Mouse (Mus musculus) adrenal gland (tissue): ENCODE data around the gene Ccdc8.

Experiments
- intact Hi-C: fragments of 180-260 bp; cut with DNase I; formaldehyde crosslinking; loops from one replicate; pipeline ENCODE4 v1.15.1; 2025

Ccdc8 gene

DNA sequence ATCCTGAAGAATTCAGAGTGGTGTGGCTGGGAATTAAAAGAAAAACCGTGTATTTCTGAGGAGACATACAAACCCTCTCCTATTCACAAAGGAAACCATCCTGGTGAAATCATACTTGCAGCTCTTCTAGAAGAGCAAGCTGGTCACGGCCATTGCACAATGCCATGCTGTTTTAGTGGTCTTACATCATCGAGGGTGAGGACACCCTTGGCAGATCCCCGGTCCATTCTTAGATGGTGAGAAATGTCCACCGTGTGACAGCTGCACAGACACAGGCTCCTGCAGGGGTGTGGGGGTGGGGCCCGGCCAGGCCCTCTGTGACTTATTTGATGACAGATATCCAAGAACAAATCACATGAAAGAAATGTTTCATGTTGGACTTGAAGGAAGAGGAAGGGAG, 18.5 kb upstream of the Ccdc8 start:
- intact Hi-C loops = no loop called here

DNA sequence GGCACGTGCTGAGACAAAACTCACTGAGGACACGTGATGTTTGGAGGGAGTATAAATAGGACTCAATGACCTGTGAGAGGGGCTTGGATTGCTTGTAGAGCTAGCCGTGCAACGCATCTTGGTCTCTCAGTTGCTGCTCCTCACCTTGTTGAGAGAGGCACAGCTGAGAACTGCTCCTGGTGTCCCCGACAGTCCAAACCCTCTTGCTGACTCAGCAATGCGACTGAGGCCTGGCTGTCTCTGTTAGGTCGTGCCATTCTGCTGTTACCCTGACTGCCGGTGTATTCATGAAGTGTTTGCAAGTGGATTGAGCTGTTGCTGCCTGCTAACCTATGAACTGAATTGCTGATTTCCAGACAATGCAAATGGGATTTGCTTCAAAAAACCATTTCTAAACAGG, 16.2 kb upstream of the Ccdc8 start:
- intact Hi-C loops = no loop called here

DNA sequence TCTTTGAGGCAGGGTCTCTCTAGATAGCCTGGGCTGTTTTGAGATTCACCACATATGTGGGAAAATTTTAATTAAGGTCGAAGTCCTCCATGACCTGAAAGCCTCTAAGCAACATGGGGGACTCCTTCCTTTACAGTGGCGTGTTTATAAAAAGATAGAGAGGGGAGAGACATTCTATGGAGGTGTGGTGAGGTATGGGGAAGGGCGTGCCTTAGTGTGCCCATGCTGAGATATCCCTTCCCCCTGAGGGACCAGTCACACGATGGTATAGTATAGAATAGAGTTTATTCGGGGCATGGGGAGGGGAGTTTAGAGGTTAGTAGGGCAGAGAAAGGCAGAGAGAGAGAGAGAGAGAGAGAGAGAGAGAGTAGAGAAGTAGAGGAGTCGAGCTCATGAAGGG, 14.3 kb upstream of the Ccdc8 start:
- intact Hi-C loops = no loop called here

DNA sequence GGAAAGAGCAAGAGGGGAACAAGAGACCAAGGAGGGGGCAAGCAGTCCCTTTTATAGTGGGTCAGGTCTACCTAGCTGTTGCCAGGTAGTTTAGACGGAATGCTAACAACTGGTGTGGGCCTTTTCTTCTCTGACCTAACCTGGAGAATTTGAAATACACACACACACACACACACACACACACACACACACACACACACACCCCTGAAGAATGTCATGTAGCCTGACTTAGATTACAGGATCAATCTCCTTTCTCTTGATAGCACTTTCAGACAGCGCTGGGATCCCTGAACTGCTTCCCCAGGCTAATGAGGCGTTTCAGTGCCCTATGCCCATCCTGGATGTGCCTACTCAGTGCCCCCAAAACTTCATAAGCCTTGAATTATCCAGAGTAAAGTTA, 13.9 kb upstream of the Ccdc8 start:
- intact Hi-C loops = no loop called here

DNA sequence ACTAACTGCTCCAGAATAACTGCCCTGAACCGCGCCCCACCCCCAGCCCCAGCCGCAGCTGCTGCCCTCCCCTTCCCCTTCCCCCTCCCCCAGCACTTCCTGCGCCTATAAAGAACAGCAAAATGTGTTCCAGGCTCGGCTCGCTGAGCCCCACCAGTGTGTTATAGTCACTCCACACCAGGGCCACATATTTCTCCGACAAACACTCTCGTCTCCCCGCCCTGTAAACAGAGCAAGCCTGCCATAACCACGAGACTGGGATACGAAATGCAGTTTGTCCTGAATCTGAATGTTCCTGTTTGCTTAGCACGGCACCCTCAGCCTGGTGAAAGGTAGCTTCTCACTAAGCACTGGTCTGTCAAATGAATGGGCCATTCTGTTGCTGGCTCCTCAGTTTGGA, 12.2 kb upstream of the Ccdc8 start:
- intact Hi-C loops = no loop called here

DNA sequence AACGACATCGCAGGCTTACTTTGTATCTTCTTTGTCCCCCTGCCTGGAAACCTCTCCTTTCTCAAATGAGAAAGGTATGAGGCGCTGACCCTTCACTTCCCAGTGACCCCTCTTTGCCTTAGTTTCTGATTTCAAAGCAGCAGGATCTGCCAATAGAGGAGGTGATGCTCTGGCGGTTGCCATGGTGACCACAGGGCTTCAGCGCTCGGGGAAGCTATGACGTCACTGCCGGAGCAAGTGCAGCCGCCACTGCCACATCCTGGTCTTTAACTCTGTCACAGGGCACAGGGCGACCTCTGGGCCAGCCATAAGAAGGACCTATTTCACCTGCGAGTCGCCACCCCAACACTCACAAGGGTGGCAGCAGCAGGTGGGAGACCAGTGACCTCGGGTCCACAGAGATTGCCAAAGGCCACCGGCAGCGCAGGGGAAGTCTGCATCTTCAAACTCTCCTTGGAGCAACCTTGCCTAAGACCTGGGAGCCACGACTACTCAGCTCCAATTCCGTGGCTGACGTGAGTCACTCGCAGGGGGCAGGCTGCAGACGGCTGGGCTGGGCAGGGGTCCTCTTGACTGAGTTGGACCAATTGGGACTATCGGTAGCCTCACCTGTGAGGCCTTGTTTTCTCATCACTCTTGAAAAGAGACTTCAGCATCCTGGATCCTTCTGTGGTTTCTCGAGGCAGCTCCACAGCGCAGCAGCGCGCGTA, 9.5 kb upstream of the Ccdc8 start, which contains the start of gene Gm42372:
Gm42372 (plus strand) TSS at position 228 of the 710 bp plus-strand sequence.
- intact Hi-C loops = no loop called here

DNA sequence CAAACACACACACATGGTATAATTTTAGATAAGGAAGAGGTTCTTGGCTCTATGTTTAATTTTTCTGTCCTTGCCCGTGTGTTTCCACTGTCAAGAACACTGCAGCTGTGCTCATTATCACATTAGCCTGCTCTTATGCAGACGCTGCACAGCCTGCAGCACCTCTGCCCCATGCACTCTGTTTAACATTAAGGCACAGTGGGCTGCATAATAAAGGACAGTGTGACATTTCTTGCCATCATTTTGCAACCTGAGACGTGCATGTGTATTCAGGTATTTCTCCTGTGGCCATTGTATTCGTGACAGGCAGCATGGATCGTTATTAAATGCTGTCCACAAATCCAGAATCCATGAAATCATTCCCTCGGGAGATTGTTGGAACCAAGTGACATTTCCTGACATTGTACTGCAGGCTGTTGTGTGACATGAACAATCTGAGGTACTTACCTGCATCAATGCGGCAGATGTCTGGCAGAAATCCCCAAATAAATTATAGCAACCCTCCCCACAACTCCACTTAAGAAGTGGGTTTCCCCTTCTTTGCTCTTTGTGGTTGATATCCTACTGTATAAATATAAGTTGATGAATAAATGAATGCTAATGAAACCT, 4.9 kb upstream of the Ccdc8 start:
- intact Hi-C loops = no loop called here

DNA sequence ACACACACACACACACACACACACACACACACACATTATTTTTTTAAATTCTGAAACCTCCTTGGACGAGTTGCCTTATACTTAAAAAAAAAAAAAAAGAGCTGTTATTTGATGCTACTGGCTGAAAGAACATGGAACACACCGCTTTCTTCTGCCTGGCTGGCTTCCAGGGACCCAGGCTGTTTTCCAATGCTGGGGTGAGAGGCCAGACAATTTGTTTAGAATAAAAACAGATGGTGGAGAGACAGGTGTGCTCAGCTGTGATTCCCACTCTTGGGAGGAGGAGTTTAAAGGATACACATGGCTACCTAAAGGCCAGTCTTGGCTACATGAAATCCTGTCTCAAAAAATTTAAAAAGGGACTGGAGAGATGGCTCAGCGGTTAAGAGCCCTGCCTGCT, 4.1 kb upstream of the Ccdc8 start:
- intact Hi-C loops = no loop called here

DNA sequence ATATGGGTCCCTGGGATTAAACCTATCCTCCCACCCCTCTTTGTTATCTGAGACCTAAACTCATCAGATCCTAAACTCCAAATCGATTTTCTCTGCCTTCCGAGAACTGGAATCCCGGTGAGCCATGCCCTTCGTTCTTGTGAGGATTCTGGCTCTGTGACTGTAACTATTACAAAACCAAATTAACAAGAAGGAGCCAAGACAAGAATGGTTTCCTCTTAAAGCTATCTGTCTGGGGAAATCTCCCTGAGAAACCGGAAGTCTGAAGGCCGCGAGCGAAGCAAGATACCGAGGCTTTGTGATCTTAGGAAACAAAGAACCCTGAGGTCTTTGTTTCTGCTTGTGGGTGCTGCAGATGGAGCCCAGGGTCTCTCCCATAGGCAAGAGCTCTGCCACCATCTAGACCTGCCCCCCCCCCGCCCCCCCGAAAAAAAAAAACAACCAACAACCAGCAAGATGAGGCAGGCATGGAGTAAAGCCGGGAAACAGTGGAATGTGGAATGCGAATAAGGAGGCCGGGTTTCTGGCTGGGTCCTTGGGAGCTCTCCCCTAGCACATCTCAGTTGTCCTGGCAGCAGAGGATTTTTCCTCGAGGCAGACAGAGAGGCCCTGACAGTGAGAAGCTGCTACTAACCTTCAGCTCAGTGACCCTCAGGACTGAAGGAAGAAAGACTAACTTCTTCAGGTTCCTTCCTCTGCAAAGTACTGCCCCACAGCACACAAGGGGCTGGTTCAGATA, 2.3 kb upstream of the Ccdc8 start:
- intact Hi-C loops = no loop called here

DNA sequence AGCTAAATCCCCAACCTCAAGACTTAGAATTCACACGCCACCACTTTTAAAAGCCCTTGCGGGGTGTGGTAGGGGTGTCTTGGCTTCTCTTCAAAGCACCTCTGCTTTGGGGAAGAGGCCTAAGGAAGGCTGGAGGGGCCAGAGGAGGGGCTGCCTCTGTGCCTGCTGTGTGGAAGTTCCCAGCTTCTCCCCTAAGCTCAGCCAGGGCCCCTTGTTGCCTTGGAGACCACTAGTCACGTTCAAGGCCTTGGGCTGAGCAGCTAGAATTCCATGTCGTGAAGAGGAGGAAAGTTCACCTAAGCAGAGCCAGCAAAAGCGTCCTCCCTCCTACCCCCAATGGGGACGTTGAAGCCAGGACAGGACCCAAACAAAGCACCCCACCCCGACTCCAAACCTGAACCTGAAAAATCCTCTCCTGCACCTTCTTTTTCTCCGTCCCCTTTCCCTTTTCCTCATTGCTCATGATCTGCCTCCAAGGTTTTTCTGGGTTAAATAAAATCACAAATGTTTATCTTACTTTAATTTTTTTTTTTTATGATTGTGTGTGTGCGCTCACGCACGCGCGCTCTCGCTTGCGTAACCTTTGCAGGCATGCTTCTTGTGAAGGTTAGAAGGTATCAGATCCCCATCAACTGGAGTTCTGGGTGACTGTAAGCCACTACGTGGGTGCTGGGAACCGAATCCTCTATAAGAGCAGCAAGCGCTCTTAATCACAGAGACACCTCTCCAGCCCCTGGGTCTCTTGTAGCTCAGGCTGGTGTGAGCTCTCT, 642 bp upstream of the Ccdc8 start:
- intact Hi-C loops = no loop called here

DNA sequence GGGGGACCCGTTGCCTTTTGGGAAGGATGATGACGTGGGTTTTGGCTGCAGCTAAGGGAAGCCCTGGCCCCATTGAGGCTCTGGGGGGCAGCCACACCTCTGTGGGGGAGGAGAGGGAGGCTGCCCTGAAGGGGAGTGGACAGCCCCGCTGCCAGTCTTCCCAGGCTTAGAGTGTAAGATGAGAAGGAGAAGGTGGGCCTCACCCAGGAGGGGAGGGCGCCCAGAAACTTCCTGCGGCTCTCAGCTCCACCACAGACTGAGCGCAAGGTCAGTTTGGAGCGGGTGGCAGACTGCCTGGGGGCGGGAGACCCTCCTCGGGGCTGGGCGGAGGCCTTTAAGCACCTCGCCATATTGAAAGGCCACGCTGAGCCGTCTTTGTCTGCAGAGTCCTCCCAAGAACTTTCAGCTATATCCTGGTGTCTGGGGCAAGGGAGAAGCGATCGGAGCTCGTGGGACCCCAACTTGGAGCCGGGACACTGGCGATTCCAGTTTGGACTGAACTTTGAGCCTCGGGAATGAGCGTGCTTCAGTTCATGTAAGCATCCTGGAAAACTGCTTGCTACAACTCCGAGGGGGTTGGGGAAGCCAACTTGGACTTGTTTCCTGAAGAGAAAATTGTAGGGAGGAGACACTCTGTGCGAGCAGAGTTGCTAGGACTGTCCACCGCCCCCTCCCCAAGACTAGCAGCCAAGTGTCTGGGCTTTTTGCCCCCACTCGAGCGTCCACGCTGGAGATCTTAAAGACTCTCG, 1.3 kb downstream of the Ccdc8 start:
- intact Hi-C loops = no loop called here

DNA sequence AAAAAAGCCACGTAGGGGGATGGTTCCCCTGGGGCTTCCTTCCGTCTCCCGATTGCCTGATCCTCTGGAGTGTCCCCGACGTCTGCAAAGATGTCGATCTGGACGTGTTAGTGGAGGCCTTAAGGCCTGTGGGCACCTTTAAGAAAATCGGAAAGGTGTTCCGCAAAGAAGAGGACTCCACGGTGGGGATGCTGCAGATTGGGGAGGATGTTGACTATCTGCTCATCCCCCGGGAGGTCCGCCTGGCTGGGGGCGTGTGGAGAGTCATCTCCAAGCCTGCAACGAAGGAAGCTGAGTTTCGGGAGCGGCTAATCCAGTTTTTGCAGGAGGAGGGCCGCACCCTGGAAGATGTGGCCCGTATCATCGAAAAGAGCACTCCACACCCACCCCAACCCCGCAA, 1.9 kb downstream of the Ccdc8 start:
- intact Hi-C loops = no loop called here

DNA sequence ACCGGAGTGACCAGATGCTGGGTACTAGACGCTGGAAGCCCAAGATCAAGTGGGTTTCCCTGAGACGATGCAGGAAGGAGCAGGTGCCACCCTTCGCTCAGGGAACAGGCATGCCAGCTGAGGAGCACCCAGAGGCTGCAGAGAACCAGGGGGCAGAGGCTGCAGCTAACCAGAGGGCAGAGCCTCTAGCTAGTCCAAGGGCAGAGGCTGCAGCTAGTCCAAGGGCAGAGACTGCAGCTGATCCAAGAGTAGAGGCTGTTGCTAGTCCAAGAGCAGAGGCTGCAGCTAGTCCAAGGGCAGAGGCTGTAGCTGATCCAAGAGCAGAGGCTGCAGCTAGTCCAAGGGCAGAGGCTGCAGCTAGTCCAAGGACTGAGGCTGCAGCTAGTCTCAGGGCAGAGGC, 2.8 kb downstream of the Ccdc8 start:
- intact Hi-C loops = no loop called here

DNA sequence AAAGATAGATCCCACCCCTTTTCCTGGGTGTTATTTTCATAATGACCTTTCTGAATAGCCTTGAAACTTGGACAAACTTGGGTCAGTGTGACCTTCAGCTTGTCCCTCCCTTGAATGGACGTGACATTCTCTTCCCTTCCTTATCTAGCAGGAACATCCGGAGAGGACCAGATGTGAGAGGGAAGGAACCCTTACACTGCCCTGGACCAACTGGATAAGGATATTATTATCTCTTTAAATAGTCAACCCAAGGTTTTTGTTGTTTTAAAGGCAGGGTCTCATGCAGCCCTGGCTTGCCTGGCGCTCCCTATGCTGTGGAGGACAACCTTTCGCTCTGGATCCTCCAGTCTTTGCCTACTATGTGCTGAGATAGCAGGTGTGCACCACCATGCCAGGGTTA, 6.7 kb downstream of the Ccdc8 start:
- intact Hi-C loops = no loop called here

DNA sequence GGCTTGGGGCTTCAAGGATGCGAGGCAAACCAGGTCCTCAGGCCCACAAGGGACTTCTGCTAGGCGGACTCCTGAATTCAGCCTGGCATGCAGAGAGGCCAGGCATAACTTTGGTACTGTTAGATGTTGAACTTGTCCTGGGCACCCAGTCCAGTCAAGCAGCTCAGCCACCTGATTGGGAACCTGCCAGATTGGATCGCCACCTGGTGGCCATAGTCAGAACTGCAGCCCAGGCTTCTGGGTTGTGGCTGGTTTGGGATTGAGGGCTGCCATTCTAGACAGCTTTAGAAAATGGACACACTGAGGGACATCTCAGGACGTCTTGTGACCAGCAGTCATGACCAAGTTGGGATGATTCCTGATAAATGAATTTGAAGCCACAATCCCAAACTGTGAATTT, 7.1 kb downstream of the Ccdc8 start:
- intact Hi-C loops = loop anchor here (1.0 to 5.0 kb wide), 2 partner anchors 49 to 53 kb away; no protein-coding TSS in a partner anchor

DNA sequence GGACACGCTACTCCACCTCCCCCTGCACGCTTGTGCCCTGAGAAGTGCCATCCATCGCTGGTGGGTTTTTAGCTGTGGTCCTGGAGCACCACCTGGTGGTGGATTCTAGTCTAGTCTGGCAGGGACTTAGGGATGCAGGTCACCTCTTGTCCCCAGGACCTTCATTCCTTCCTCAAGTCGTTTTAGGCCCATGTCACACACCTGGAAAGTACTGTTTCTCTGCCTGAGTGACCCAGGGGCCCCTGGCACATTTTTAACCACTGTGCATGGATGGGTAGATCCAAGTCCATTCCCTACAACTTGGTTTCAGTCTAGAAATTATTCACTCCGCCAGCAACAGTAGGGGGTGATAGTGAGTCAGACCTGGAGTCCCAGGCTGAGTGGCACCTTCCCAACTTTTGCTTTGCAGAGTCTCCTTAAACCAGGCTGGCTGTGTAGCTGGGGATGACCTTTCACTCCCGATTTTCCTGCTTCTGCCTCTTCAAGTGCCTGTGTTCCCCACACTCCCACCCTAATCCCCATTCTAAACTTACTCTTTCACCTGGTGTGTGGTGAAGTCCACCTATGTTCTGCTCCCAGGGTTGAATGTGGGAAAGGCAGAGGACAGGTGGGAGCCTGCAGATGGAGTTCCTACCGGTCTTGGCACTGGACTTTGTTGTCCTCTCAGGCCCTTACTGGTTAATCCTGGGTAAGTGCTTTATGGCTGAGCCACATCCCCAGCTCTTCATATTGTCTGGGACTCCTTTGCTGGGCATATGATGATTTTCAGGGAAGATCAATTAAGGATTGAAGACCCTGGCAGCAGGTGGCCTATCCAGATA, 10.1 kb downstream of the Ccdc8 start:
- intact Hi-C loops = loop anchor here (2.0 to 5.0 kb wide), 3 partner anchors 50 to 70 kb away; no protein-coding TSS in a partner anchor

DNA sequence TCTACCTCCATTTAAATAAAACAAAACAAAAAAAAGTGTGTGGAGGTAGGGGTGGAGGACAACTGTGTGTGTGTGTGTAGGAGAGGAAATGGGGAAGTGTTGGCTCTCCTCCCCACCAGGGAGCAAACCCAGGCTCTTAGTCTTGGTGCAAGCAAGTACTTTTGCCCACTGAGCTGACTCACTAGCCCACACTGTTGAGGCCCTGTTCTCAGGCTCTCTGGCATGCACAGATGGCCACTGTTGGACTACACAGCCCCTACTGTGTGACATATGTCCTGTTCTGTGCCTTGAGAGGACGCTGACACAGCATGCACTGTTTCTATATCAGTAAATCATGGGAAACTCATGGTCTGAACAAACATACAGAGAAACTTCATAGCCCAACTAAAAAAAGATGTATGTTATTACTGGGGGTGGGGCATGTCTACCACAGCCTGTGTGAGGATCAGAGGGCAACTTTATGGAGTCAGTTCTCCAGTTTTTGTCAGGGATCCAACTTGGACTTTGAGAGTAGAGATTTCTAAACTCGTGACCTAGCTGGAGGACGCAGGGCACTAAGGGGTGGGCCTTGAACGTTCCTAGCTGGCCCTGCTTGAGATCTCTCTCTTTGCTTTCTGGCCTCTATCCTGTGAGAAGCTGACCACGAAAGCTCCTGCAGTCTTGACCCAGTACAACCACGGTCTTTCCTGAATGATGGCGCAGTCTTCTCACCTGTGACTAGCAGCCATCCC, 10.9 kb downstream of the Ccdc8 start:
- intact Hi-C loops = loop anchor here (2.0 to 5.0 kb wide), 3 partner anchors 49 to 71 kb away; no protein-coding TSS in a partner anchor

DNA sequence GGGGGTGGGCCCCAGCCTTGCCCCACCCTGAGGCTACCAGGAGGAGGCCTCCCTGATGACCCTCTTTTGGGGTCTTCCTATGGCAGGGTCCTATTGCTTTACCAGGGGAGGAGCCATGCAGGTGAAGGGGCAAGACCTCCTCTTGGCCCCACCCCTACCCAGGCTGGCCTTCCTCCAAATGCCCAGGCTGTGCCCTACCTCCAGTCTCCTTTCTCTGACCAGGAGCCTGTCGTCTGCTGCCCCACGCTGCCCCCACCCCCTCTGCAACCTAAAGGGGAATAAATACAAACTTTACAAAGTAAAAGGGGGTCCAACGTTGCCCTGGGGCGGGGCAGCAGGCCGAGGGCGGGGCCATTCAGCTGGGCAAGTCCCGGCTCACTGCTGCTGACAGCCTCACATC, 12.2 kb downstream of the Ccdc8 start:
- intact Hi-C loops = loop anchor here (5.0 kb wide), 1 partner anchor 48 kb away; no protein-coding TSS in a partner anchor

DNA sequence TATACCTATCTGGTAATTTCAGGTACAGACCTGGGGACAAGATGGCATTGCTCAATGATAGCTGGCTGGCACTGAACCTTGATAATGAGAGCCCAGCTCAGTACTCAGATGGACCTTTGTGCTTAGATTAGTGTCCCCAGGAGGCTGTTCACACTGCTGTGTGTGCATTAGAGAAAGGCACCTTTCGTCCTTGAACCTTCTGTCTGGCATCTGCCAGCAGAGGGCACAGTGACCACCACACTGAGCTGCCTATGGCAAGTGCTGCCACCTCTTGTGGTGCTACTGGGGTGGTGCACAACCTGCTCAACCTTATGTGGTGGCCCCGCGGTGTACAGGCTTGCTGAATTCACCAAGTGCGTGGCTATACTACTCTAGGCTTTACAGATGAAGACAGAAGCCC, 14.8 kb downstream of the Ccdc8 start:
- intact Hi-C loops = no loop called here
